Mouse (Mus musculus) spleen, adult 2 months (tissue): ENCODE measurements around the gene Erlin1. TPM values are rescaled to one million over a fixed set of nuclear protein-coding genes. Genes with fewer than 3 reads are reported as not detected.

Experiments used
- DNase-seq, 2 experiments: peaks; one replicate each; pipeline versions ENCODE4 v3.0.0 to v3.0.0-alpha.2; 2012 to 2021; ENCODE audit warnings: low spot score in 2 of 2, low read depth in 1 of 2
- H3K27ac ChIP-seq: fragments of 200-500 bp; 2 replicates; pipeline ENCODE4 v1.5.1; 2012; ENCODE audit warnings: low read length, inconsistent platforms; ENCODE audit not compliant: insufficient read depth
- H3K27me3 ChIP-seq: fragments of 200-500 bp; 2 replicates; pipeline ENCODE4 v1.6.1; 2012; ENCODE audit warnings: mild to moderate bottlenecking, moderate library complexity, low read length, inconsistent platforms; ENCODE audit not compliant: control insufficient read depth, insufficient read depth
- H3K36me3 ChIP-seq: fragments of 200-500 bp; 2 replicates; pipeline ENCODE4 v1.6.1; 2012; ENCODE audit warnings: mild to moderate bottlenecking, low read length, inconsistent platforms; ENCODE audit not compliant: control insufficient read depth, insufficient read depth
- H3K4me1 ChIP-seq: fragments of 200-500 bp; 2 replicates; pipeline ENCODE4 v1.6.1; 2011; ENCODE audit warnings: inconsistent platforms; ENCODE audit not compliant: control insufficient read depth, insufficient read depth, insufficient read length
- H3K4me3 ChIP-seq: fragments of 200-500 bp; 2 replicates; pipeline ENCODE4 v1.5.1; 2011; ENCODE audit warnings: mild to moderate bottlenecking, inconsistent platforms; ENCODE audit not compliant: insufficient read depth, insufficient read length; ENCODE audit errors: extremely low read depth
- CTCF ChIP-seq: fragments of 200-500 bp; IDR thresholded peaks from 2 replicates; pipeline ENCODE4 v1.5.1; 2011; ENCODE audit warnings: mild to moderate bottlenecking, inconsistent platforms; ENCODE audit not compliant: insufficient read depth, insufficient read length, insufficient replicate concordance; ENCODE audit errors: extremely low read depth
- POLR2A ChIP-seq: fragments of 200-500 bp; IDR thresholded peaks from 2 replicates; pipeline ENCODE4 v1.6.1; 2011; ENCODE audit warnings: low read depth, low read length, inconsistent platforms
- WGBS: fragments of 180-500 bp; shearing (Covaris S2); methylation state at CpG from one replicate; pipeline ENCODE4 v1.1.7; 2018; 5-methylcytosine and 5-hydroxymethylcytosine counted together
- polyA plus RNA-seq: library from polyadenylated mRNA; depleted of rRNA; stranded (reverse); fragments of >200 nt; gene quantifications from 2 replicates; pipeline ENCODE4 v1.2.3, GENCODE M21; 2012

Erlin1 gene
- polyA plus RNA-seq, 1 experiment: 4.5 TPM

GRCm38 (mm10) chr19:44004261-44004660 lies 65.3 kb downstream of the Erlin1 start:
- Histone ChIP-seq H3K36me3 (no peaks in the 10 kb centered on the region), H3K4me1 (no peaks in the 10 kb centered on the region), H3K4me3 (no peak overlapping the region), H3K27ac (no peak overlapping the region), H3K27me3 (no peaks in the 10 kb centered on the region)
- 89% methylated on average over 2 of the region's 2 CpGs for WGBS
- DNase-seq: no peak
- TF ChIP-seq POLR2A: no peak
- TF ChIP-seq CTCF: no peak

- Histone ChIP-seq H3K27ac (no peak overlapping the region), H3K36me3 (no peaks in the 10 kb centered on the region), H3K27me3 (no peaks in the 10 kb centered on the region), H3K4me3 (no peak overlapping the region), H3K4me1 (no peaks in the 10 kb centered on the region)
- 75% methylated on average over 5 of the region's 5 CpGs for WGBS
- no peak for TF ChIP-seq CTCF
- no peak for TF ChIP-seq POLR2A
- DNase-seq: no peak
These were observed 68.9 kb downstream of the Erlin1 start for GRCm38 (mm10) chr19:44000720-44001119.

DNA sequence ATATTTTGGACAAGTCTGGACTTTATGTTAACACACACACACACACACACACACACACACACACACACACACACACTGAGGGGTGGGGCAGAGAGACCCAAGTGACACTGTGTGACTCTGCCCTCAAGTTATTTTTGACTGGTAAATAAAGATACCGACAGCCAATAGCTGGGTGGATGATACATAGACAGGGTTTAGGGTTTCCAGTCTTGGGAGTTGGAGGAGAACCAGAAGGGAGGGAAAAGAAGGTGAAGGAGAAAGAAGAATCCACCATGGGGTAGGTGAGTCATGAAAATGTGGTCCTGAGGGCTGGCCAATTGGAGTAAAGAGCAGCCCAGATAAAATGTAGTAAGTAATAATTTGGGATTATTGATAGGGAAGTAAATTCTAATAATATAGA lies 69.5 kb downstream of the Erlin1 start:
- Histone ChIP-seq H3K27ac (no peak overlapping the region), H3K36me3 (no peaks in the 10 kb centered on the region), H3K27me3 (no peaks in the 10 kb centered on the region), H3K4me3 (no peak overlapping the region), H3K4me1 (no peaks in the 10 kb centered on the region)
- no peak for TF ChIP-seq CTCF
- TF ChIP-seq POLR2A: no peak
- 86% methylated on average over 1 of the region's 1 CpGs for WGBS
- DNase-seq: no peak

DNA sequence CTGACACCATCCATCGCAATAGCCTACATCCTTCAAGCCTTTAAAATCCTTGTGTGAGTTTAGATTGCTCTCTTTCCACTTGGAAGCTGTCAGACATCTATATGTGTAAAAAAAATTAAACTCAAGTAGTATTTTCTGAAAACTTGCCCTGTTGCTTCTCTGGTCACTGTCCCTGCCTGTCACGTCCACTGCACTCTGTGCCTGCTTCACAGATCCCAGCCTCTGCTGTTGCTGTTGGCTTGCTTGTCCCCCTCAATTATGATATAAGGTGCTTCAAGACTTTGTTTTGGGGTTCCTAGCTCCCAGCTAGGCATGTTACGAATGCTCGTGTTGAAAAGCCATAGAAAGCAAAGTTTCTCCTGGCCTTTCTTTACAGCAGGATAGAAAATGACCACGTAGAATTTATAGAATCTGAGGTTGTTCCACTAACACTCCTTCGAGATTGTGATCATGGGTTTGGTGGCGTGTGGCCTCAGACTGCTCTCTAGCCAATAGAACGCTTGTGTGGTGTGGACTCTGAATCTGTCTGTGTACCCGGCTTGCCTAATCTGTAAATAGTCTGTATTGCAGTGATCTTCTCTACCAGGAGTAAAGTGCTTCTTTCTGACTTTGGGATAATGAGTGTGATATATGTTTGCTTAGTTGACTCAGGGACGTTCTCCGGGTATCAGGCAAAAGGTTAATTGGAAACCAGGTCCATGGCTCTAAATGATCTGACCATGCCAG lies 70.6 kb downstream of the Erlin1 start:
- DNase-seq: no peak
- H3K4me3 ChIP-seq: no peak overlapping the region
- 83% methylated on average over 11 of the region's 11 CpGs for WGBS
- no peaks in the 10 kb centered on the region for H3K27me3 ChIP-seq
- TF ChIP-seq POLR2A: no peak
- no peak for TF ChIP-seq CTCF
- H3K36me3 ChIP-seq: no peaks in the 10 kb centered on the region
- H3K27ac ChIP-seq: no peak overlapping the region
- no peaks in the 10 kb centered on the region for H3K4me1 ChIP-seq

- Histone ChIP-seq H3K36me3 (no peaks in the 10 kb centered on the region), H3K4me1 (no peaks in the 10 kb centered on the region), H3K4me3 (no peak overlapping the region), H3K27me3 (no peaks in the 10 kb centered on the region), H3K27ac (no peak overlapping the region)
- no peak for DNase-seq
- 81% methylated on average over 10 of the region's 10 CpGs for WGBS
- TF ChIP-seq CTCF: no peak
- no peak for TF ChIP-seq POLR2A
These were observed 71.5 kb downstream of the Erlin1 start for GRCm38 (mm10) chr19:43998101-43998500.

- 82% methylated on average over 7 of the region's 7 CpGs for WGBS
- TF ChIP-seq CTCF (no peak), POLR2A (no peak)
These were observed 74.2 kb downstream of the Erlin1 start for GRCm38 (mm10) chr19:43995427-43995826.

DNA sequence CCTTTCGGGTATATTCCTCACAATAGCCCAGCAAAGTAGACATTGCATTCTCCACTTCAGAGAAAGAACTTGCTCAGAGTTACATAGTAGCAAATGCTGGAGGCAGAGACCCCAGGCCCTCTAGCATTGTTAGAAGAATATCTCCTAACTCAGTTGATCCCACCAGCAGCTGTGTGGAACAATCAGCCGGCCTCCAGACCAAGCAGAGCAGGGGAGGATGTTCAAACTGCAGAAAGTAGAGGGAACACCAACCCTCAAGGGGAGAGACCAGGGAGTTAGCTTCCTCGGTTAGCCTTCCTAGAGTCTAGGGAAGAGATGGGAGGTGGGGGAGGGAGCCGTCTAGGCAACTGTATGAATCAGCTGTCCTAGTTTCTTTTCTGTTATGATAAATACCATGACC lies 77.1 kb downstream of the Erlin1 start:
- Histone ChIP-seq H3K36me3 (no peaks in the 10 kb centered on the region), H3K27ac (no peak overlapping the region), H3K27me3 (no peaks in the 10 kb centered on the region), H3K4me1 (no peaks in the 10 kb centered on the region), H3K4me3 (no peak overlapping the region)
- TF ChIP-seq CTCF: no peak
- no peak for TF ChIP-seq POLR2A
- WGBS: 76% methylated on average over 4 of the region's 4 CpGs
- no peak for DNase-seq

More at GRCm38 (mm10) chr19:43995427-43995826, 74.2 kb downstream of the Erlin1 start:
- Histone ChIP-seq H3K27ac (no peak overlapping the region), H3K4me3 (no peak overlapping the region), H3K27me3 (no peaks in the 10 kb centered on the region), H3K4me1 (no peaks in the 10 kb centered on the region), H3K36me3 (no peaks in the 10 kb centered on the region)
- no peak for DNase-seq
